Mouse (Mus musculus): Measurements from ENCODE around the gene Cux1.

Cux1 gene

GRCm38 (mm10) chr5:136303409-136303983 is 263.8 kb downstream of the Cux1 start:
- no peak for DNase-seq (ENCODE audit: low spot score)

GRCm38 (mm10) chr5:136300880-136301279 is 266.4 kb downstream of the Cux1 start:
- DNase-seq (ENCODE audit: low spot score), result no peak

- no peak for DNase-seq (ENCODE audit: low spot score)
These were observed 269.6 kb downstream of the Cux1 start for GRCm38 (mm10) chr5:136297691-136298090.

- DNase-seq (ENCODE audit: low spot score), result no peak
These were observed 270.4 kb downstream of the Cux1 start for GRCm38 (mm10) chr5:136296911-136297310.

- DNase-seq (ENCODE audit: low spot score), result no peak
These were observed 274.3 kb downstream of the Cux1 start for GRCm38 (mm10) chr5:136292971-136293418.

GRCm38 (mm10) chr5:136292361-136292760 is 274.9 kb downstream of the Cux1 start:
- no peak for DNase-seq (ENCODE audit: low spot score)

GRCm38 (mm10) chr5:136291562-136291961 is 275.7 kb downstream of the Cux1 start:
- DNase-seq (ENCODE audit: low spot score), result no peak

- no peak for DNase-seq (ENCODE audit: low spot score)
These were observed 277.5 kb downstream of the Cux1 start for GRCm38 (mm10) chr5:136289776-136290175.

GRCm38 (mm10) chr5:136288351-136289081 is 278.8 kb downstream of the Cux1 start:
- no peak for DNase-seq (ENCODE audit: low spot score)

- DNase-seq (ENCODE audit: low spot score), result no peak
These were observed 280.7 kb downstream of the Cux1 start for GRCm38 (mm10) chr5:136286566-136286965.

GRCm38 (mm10) chr5:136285106-136285505 is 282.2 kb downstream of the Cux1 start:
- DNase-seq (ENCODE audit: low spot score), result no peak

GRCm38 (mm10) chr5:136281351-136281750 is 285.9 kb downstream of the Cux1 start:
- DNase-seq (ENCODE audit: low spot score), result no peak

- no peak for DNase-seq (ENCODE audit: low spot score)
These were observed 292.6 kb downstream of the Cux1 start for GRCm38 (mm10) chr5:136274739-136275138.

GRCm38 (mm10) chr5:136269937-136270336 is 297.4 kb downstream of the Cux1 start:
- no peak for DNase-seq (ENCODE audit: low spot score)

- no peak for DNase-seq (ENCODE audit: low spot score)
These were observed 301.2 kb downstream of the Cux1 start for GRCm38 (mm10) chr5:136266077-136266476.

- no peak for DNase-seq (ENCODE audit: low spot score)
These were observed 303.9 kb downstream of the Cux1 start for GRCm38 (mm10) chr5:136263342-136263741.

GRCm38 (mm10) chr5:136258919-136259318 is 308.4 kb downstream of the Cux1 start:
- peak; percentile 48 for DNase-seq (ENCODE audit: low spot score)

- peak; percentile 52 for DNase-seq (ENCODE audit: low spot score)
These were observed 314.4 kb downstream of the Cux1 start for GRCm38 (mm10) chr5:136252899-136253298.

GRCm38 (mm10) chr5:136251004-136251403 is 316.3 kb downstream of the Cux1 start:
- DNase-seq (ENCODE audit: low spot score), result no peak

- no peak for DNase-seq (ENCODE audit: low spot score)
These were observed 318.8 kb downstream of the Cux1 start for GRCm38 (mm10) chr5:136248441-136248840.

GRCm38 (mm10) chr5:136246452-136246838 is 320.8 kb downstream of the Cux1 start, which contains the start of gene Sh2b2:
Gene Sh2b2 (minus strand): TSS chr5:136246556.
- no peak for DNase-seq (ENCODE audit: low spot score)

GRCm38 (mm10) chr5:136245541-136246451 is 321.5 kb downstream of the Cux1 start:
- DNase-seq (ENCODE audit: low spot score), result no peak

Measured in ovary, postnatal 10 days (tissue).